Mouse (Mus musculus) retina, embryonic 14.5 days (tissue): ENCODE data around the gene Pdcd1lg2.

Experiments
- DNase-seq: peaks from one replicate; pipeline ENCODE4 v3.0.0-alpha.2; 2015; ENCODE audit warnings: low spot score

The Pdcd1lg2 gene

DNA sequence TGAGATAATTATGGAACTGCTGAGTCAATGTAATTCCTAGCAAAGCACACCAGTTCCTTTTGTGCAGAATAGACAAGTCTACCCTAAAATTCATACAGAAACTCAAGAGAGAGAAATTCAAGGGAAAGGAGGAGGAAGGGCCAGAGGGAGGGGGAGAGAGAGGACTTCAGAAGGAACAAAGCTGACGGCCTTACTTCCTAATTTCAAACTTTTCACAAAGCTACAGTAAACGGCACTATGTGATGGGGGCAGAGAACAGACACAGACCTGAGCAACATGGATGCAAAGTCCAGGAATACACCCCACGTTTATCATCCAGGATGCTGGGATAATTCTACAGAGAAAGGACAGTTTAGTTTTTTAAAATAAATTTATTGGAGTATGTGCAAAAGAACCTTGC lies 8.8 kb downstream of the Pdcd1lg2 start:
- no peak for DNase-seq

DNA sequence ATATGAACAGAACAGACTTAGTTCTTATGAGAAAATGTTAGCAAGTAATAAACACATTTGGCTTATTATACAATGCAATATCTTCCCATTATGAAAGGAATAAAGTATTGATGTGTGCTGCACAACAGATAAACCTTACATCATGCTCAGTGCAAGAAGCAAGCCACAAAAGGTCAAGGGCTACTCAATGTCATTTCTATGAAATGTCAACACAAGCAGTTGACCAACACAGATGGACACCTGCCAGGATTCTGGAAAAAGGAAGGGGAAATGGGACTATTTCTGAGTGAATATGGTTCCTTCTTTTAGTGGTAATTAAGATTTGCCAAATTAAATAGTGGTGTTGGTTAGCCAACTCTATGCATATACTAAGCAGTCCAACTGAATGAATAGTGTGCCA lies 9.2 kb downstream of the Pdcd1lg2 start:
- no peak for DNase-seq

DNA sequence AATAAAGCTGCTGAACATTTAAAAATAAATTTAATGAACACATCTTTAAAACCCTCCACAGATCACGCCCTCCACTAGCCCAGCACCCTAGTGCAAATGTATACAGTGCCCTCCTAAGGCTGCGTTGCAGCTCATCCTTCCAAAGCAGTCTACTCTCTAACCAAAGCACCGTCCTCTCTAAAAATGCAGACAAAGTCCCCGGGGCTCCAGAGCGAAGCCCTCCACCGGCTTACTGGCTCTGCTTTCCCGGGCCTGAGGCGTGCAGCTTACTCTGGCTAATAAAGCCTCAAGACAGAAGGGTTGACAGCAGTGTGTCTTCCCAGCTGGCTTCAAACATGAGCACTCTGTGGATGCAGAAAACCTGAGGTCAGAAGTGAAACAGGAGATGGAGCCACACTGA lies 9.7 kb downstream of the Pdcd1lg2 start:
- DNase-seq = no peak

DNA sequence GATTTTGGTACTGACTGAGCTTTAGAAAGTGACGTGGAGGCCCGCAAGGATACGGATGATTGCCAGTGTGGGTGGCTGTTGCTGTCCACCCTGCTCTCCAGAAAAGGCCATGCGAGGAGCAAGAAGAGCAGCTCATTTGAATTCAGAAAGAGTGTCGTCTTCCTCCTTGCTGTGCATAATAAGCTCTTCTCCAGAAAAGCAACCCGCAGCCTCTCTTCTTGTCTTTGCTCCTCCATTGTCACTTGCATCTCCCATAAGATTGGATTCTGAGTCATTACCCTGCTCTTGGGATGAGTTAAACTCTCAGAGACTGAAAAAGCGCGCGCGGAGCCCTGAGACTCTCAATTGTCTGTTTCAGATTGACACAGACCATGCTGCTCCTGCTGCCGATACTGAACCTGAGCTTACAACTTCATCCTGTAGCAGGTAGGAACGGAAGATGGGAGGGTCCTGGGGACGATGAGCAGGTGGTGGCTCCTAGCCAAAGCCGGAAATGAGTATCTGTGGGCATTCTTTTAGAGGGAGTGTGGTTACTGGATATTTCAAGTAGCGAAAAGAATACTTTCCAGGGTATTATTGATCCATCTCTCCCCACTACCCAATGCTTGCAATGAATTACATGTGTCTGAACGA lies 11.4 kb downstream of the Pdcd1lg2 start:
- DNase-seq = no peak

DNA sequence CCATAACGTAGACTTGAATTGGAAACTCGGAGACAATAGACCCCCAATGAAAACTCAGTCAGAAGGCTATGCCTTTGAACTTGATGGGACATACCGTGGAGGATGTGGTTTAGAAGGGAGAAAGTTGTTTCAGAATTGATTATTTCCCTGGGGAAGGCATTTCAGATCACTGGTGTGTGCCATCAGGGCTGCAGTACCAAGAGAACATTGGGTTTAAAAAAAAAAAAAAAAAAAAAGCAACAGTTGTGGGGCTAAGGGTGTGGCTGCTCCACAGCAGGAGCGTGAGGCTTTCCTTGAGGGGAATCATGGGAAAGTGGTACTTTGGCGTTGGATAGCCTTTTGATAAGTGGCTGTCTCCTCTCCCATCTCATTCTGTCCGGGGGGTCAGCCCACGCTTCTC lies 12.1 kb downstream of the Pdcd1lg2 start:
- DNase-seq = no peak

DNA sequence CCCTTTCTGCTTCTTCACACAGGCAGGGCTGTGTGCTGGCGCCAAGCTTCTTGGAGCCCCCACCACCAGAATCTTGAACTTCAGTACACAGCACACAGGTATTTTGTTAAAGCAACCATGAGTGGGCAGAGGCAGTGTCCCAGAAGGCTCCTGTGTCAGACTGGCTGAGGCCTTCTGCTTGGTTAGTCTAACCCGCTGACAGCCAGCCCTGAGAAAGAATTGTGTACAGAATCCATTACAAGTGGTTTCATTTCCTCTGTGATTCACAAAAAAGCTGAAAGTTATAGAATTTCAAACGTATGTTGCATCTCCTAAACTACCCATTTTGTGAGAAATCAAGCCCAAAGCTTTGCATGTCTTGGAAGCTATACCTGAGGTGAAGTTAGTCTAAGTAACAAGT lies 19.8 kb downstream of the Pdcd1lg2 start:
- DNase-seq = no peak

DNA sequence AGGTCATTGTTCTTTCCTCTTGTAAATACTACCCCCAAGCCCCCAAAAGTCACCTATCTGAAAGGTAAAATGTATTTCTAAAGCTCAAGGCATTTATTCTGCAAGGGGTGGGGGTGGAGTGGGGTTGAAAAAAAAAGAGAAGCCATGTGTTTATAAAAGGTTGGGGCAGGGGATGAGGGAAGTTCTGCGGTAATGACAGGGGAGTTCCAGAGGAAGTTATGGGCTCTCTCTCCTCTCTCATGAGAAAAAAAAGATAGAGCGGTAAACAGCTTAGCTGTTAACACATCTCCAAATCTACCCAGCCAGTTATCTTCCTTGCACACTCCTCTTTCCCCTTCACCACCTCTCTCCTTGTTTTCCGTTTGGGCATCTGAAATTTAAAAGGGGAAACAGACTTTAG lies 20.2 kb downstream of the Pdcd1lg2 start:
- DNase-seq = no peak

DNA sequence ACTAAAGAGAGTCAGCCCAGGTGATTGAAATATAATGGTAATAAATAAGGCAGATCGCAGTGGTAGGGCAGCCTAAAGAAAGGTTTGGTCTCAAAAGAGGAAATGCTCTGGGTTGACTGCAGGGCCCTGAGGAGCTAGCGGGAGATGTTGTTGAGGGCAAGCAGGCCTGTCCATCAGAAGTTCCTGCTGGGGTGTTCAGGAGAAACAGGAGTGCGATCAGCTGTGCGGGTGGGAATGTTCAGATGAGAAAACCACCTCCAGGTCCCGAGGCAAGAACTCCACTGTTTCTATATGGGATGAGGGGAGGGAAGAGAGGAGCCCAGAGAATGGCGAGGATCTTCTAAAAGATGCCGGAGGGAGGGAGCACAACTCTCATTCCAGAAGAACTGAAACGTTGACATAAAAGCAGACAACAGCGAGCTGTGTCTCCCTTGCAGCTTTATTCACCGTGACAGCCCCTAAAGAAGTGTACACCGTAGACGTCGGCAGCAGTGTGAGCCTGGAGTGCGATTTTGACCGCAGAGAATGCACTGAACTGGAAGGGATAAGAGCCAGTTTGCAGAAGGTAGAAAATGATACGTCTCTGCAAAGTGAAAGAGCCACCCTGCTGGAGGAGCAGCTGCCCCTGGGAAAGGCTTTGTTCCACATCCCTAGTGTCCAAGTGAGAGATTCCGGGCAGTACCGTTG lies 26.2 kb downstream of the Pdcd1lg2 start:
- DNase-seq = no peak

DNA sequence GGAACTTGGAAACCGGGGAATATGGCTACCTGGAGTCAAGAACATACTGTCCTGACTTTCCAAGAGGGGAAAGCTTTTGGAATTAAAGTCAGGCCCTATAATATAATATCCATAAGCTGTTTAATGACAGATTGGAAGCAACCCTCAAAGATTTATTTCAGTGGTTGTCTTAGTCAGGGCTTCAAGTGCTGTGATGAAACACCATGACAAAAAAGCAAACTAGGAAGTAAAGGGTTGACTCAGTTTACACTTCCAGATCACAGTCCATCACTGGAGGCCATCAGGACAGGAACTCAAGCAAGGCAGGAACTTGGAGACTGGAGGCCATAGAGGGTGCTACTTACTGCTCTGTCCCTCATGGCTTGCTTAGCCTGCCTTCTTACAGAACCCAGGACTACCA lies 27.1 kb downstream of the Pdcd1lg2 start:
- DNase-seq = no peak

DNA sequence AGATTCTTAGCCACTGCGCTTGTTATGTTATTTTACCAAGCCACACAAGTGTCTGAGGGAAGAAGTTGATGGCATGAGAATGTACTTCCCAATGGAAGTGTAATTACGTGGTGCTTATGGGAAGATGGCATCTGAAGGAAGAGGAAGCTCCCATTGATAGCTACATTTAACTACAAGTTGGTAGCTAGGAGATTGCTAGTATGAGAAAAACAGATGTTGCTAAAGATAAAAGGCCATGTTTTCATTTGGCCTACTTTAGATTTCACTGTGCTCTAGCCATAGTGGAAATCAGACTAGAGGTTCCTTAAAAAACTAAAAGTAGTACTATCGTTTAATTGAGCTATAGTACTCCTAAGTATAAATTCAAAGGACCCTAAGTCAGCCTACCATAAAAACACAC lies 28.5 kb downstream of the Pdcd1lg2 start:
- no peak for DNase-seq

DNA sequence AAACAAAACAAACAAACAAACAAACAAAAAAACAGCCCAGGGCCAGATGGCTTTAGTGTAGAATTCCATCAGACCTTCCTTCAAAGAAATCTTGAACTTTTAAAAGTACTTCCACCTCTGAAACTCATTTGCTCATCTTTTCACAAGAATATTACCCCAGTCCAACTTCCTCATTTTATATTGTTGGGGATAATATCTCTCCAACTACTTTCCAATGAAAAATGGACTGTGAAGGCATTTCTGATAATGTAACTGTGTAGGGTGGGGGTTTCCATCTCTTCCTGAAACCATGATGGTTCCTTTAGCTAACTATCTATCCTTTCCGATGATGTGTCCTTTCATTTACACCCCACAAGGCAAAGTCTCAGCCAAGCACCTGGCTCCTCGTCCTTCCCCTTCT lies 31.8 kb downstream of the Pdcd1lg2 start:
- DNase-seq = no peak

DNA sequence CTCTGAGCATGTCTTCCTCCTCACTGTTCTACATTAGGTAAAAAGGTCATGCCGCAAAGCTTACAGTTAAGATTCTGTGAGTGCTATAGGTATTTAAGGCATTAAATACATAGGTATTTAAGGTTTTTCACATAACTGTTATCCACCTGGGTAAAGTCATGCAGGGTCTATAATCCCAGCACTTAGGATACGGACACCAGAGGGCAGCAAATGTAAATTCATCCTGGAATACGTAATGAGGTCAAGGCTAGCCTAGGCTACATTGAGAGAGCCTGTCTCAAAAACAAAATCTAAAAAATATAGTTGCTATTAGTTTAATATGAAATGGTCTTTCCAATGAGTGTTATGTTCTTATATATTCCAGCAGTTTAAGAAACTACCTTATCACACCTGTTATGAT lies 33.6 kb downstream of the Pdcd1lg2 start:
- no peak for DNase-seq

DNA sequence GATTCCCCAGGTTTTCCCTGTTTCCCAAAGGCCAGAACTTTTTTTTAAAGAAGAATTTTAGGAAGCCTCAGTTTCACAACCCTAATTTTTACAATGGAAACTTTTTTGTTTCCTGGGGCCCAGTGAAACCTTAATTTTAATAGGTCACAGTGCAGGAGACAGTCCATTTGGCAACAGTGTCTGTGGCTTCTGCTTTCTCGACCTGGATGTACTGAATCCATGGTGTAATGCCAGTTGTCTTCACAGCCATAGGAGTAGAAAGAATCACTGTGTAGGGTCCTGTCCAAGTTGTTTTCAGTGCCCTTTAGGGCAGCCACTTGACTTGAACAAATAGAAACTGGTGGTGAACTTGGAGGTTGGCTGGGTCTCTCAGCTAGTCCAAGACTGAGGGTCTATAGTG lies 37.7 kb downstream of the Pdcd1lg2 start:
- no peak for DNase-seq

DNA sequence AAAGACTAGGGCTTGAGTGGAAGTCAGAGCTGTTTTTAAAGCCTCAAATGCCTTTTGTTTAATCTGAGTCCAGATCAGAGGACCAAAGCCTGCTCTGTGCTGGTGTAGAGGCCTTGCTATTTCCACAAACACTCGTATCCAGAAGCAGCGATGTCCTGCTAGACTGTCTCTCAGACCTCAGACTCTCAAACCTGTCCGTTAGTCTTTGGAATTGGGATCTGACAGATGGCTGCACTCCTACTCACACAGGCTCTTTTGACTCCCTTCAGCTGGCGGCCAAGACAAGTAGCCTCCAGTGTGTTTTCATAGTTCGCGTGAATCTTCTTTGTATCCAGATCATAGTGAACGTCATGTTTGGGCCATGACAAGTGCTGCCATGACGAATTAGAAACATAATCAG lies 39.7 kb downstream of the Pdcd1lg2 start:
- no peak for DNase-seq

DNA sequence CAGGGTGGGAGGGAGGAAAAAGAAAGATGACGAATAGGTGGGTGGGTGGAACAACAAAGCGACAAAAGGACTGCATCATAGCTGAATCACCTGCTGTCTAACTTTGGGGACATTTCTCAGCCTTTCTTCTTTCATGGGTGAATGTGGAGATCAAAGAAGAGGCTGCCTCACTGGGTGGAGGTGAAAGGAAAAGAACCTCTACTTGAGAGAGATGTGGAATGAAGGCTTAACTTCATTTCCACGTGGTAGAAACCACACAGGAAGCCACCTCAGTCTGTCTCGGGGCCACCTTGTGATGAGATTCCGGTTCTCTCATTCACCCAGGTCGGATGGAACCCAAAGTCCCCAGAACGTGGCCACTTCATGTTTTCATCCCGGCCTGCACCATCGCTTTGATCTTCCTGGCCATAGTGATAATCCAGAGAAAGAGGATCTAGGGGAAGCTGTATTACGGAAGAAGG lies 43.5 kb downstream of the Pdcd1lg2 start:
- no peak for DNase-seq

DNA sequence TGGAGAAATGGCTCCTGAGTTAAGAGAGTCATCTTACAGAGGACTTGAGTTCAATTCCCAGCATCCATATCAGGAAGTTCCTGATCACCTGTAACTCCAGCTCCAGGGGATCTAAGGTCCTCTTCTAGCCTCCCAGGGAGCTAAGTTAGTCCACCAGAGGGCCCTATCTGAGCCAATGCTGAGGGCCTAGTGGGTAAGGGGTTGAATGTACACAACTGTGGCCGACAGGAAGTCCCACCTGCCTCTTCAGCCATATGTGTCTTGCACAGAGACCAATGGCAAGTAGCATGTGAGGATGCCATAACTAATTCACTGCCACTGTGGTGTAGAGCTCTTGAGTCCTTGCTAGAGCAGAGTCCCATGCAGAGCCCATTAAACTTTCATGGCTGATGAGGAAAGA lies 44.4 kb downstream of the Pdcd1lg2 start:
- DNase-seq = no peak

DNA sequence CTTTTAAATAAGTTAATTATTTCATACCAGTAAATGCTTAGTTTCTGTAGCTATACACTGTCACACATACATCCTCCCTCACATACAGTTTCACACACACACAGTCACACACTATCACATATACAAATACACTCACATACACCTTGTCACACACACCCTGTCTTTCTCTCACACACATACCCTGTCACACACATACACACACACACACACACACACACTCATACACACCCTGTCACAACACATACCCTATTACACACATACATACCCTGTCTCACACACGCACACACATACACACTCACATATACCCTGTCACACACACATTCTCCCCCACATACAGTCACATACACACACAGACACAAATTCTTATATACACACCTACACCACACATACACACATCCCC lies 47.3 kb downstream of the Pdcd1lg2 start:
- DNase-seq = no peak

DNA sequence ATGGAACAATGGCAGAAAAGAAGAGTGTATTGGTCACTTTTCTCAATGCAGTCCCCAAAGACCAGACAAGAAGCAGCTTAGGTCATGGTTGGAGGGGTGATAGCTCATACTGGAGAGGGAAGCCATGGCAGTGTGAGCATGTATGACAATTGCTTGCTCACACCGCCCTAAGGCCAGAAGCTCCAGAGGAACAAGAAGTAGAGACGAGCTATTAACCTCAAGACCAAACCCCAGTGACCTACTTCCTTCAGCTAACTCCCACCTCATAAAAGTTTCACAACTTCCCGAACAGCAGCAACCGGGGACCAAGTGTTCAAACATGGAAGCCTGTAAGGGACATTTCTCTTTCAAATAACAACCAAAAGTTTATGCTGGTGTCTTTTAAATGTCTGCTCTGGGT lies 51.7 kb downstream of the Pdcd1lg2 start:
- DNase-seq = no peak

DNA sequence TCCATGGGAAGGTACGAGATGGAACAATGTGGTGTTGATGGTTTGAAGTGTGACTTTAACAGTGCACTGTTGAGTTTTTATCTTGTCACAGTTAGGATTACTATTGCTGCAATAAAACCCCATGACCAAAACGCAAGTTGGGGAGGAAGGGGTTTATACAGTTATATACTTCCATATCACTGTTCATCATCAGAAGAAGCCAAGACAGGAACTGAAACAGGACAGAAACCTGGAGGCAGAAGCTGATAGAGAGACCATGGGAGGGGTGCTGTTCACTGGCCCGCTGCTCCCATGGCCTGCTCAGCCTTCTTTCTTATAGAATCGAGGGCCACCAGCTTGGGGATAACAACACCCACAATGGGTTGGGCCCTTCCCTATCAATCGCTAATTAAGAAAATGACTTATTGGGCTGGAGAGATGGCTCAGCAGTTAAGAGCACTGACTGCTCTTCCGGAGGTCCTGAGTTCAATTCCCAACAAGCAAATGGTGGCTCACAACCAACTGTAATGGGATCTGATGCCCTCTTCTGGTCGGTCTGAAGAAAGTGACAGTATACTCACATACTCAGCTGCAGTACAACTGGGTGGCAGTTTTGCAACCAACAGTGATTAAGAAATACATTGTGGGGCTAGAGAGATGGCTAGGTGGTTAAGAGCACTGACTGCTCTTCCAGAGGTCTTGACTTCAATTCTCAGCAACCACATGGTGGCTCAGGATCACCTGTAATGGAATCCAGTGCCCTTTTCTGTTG lies 53.1 kb downstream of the Pdcd1lg2 start:
- DNase-seq = no peak

DNA sequence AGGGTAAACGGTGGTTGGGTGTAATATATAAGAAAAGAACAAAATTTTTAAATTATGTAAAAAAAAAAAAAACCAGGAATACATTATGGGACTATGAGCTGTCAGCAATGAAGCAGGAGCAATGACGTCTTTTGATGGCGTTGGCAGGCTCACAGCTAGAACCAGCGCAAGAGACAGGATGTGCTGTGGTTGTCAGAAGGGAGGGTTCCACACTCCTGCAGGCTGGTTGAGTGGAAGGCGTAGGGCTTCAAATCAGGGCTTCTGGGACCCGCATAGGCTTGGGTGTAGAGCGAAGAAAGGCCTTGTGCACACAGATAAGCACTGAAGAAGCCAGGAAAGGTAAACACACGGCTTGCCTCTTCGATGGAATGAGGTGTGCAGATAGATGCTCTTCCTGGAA lies 56.1 kb downstream of the Pdcd1lg2 start:
- DNase-seq = no peak

DNA sequence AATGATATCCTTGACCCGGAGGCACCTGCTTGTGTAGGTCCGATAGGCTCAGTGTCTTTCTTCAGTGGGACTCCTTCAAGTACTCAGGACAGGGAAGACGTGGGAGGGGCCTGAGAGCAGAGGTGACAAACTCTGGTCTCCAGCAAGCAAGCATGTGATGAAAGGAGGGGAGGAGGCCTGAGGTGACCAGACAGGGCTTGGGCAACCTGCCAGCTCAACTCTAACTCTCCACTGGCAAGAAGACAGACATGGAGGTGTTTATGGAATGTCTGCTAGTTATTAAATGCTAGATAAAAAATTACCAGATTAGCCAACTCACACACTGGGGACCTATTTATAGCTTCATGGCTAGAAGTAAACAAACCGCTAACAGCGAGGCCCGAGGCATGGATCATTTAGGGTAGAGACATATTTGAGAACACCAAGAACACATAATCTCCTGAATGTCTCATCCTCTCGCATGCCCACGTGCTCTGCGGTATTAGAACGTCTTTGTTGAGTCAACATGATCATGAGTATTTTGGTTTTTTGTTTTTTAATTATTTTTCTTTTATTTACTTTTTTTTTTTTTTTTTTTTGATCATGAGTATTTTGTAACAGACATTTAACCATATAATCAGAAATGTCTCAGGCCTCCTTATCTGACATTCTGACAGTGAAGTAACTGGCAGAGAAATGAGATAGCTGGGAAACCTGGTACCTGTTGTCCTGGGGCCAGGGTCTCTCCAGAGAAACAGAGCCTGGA lies 58.4 kb downstream of the Pdcd1lg2 start:
- no peak for DNase-seq

DNA sequence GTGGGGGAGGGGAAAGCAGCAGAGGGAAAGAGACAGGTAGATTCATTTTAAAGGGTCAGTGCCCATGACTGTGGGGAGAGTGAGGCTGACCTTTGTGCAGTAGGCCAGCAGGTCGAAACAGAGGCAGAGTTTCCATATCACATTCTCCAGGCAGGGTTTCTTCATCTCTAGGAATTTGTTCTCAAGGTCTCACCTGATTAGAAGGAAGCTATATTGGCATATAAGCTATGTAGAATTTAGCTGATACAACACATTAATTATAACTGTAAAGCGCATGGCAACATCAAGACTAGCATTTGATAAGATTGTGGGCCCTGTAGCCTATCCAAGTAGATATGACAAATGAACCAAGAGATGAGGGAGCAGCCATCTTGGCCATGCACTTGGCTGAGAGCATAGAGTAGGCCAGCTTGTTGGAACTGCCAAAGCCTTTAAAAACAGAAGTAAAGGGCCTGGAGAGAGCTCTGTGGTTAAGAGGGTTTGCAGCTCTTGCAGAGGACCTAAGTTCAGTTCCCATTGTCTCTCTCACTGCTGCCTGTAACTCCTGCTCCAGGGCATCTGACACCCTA lies 59.1 kb downstream of the Pdcd1lg2 start:
- DNase-seq = no peak
